Mouse (Mus musculus) forebrain, postnatal 0 days (tissue): ENCODE data around the gene Vps13a. TPM values are rescaled to one million over a fixed set of nuclear protein-coding genes. Genes with fewer than 3 reads are reported as not detected.
"Not testable (repeated sequence)": the region's sequence is repeated elsewhere in the genome, so short reads cannot be mapped to it uniquely, and the experiment has no call there.

Experiments used
- ATAC-seq: fragments of 200-750 bp; cut with Nextera tagmentation; 2 replicates; pipeline ENCODE4 v1.8.0; 2017; ENCODE audit warnings: mild to moderate bottlenecking, moderate library complexity
- DNase-seq: peaks from one replicate; pipeline ENCODE4 v3.0.0-alpha.2; 2015
- H3K27ac ChIP-seq: fragments of 300-500 bp; sonication (generic); 2 replicates; pipeline ENCODE4 v1.5.1; 2014; ENCODE audit warnings: low read depth, mild to moderate bottlenecking, antibody characterized with exemption, low read length, moderate library complexity, mixed read lengths
- H3K27me3 ChIP-seq: fragments of 300-500 bp; sonication (generic); 2 replicates; pipeline ENCODE4 v1.6.1; 2014; ENCODE audit warnings: mild to moderate bottlenecking, low read length, mixed read lengths; ENCODE audit not compliant: insufficient read depth
- H3K36me3 ChIP-seq: fragments of 300-500 bp; sonication (generic); 2 replicates; pipeline ENCODE4 v1.6.1; 2014; ENCODE audit warnings: mild to moderate bottlenecking, moderate library complexity; ENCODE audit not compliant: insufficient read depth
- H3K4me1 ChIP-seq: fragments of 300-500 bp; sonication (generic); 2 replicates; pipeline ENCODE4 v1.6.1; 2014; ENCODE audit warnings: antibody characterized with exemption; ENCODE audit not compliant: insufficient read depth
- H3K4me2 ChIP-seq: fragments of 300-500 bp; sonication (generic); 2 replicates; pipeline ENCODE4 v1.6.1; 2014; ENCODE audit warnings: low read depth, mild to moderate bottlenecking, moderate library complexity
- H3K4me3 ChIP-seq: fragments of 300-500 bp; sonication (generic); 2 replicates; pipeline ENCODE4 v1.5.1; 2014; ENCODE audit warnings: low read depth, low read length, mixed read lengths
- H3K9ac ChIP-seq: fragments of 300-500 bp; sonication (generic); 2 replicates; pipeline ENCODE4 v1.6.1; 2014; ENCODE audit warnings: mild to moderate bottlenecking
- H3K9me3 ChIP-seq: fragments of 300-500 bp; sonication (generic); 2 replicates; pipeline ENCODE4 v1.6.1; 2016; ENCODE audit warnings: low read length
- CTCF ChIP-seq: sonication (generic); IDR thresholded peaks from 2 replicates; pipeline ENCODE4 v1.5.1; 2016; ENCODE audit warnings: antibody characterized with exemption, control low read depth, low read depth
- WGBS: fragments of 180-500 bp; shearing (Covaris S2); extraction: QIAGEN DNeasy Blood & Tissue Kit; methylation state at CpG from one replicate; pipeline ENCODE4 v1.1.7; 2014; 5-methylcytosine and 5-hydroxymethylcytosine counted together
- polyA plus RNA-seq: library from polyadenylated mRNA; unstranded; fragments of >200 nt; fragmentation: Nextera tagmentation; extraction: Ambion mirVana; gene quantifications from 2 replicates; pipeline ENCODE4 v1.2.1, GENCODE M21; 2015
- total RNA-seq: library from RNA; depleted of rRNA; stranded (reverse); fragments of >200 nt; gene quantifications from 2 replicates; pipeline ENCODE4 v1.2.3, GENCODE M21; 2014

The Vps13a gene
- total and polyA plus RNA-seq, 2 experiments from 2014 or later: 5.4 to 23.5 TPM

DNA sequence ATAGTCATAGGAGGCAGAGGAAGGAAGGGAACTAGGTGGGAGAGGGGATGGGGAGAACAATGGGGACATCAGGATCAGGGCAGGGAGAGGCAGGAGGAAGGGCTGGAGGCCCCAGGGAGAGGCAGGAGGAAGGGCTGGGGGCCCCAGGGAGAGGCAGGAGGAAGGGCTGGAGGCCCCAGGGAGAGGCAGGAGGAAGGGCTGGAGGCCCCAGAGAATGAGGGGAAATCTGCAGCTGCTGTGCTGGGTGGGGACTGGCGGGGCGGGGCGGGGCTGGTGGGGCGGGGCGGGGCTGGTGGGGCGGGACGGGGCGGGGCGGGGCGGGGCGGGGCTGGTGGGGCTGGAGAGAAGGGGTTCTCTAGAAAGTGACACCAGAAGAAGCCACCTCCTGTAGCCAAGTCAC, 23.8 kb upstream of the Vps13a start:
- H3K27ac ChIP-seq: no peak overlapping the region
- TF ChIP-seq CTCF: no peak
- no peak for ATAC-seq
- WGBS: 40% methylated on average over 1 of the region's 11 CpGs
- DNase-seq: no peak
- no peaks in the 10 kb centered on the region for H3K36me3 ChIP-seq
- H3K4me1 ChIP-seq: no peaks in the 10 kb centered on the region
- H3K9me3 ChIP-seq: no peaks in the 10 kb centered on the region
- H3K4me3 ChIP-seq: no peak overlapping the region
- no peak overlapping the region for H3K9ac ChIP-seq
- H3K27me3 ChIP-seq: no peaks in the 10 kb centered on the region
- H3K4me2 ChIP-seq: no peak overlapping the region

GRCm38 (mm10) chr19:16802707-16803106, 22.0 kb upstream of the Vps13a start:
- H3K27ac ChIP-seq: no peak overlapping the region
- no peak overlapping the region for H3K9ac ChIP-seq
- no peaks in the 10 kb centered on the region for H3K36me3 ChIP-seq
- ATAC-seq (peak; percentile 3; the same call in 1 of the 2 replicates), DNase-seq (peak; percentile 79)
- H3K4me2 ChIP-seq: no peak overlapping the region
- no peaks in the 10 kb centered on the region for H3K9me3 ChIP-seq
- 4% methylated on average over 3 of the region's 3 CpGs for WGBS
- H3K4me3 ChIP-seq: no peak overlapping the region
- peak; percentile 81 for TF ChIP-seq CTCF
- no peaks in the 10 kb centered on the region for H3K4me1 ChIP-seq
- no peaks in the 10 kb centered on the region for H3K27me3 ChIP-seq

DNA sequence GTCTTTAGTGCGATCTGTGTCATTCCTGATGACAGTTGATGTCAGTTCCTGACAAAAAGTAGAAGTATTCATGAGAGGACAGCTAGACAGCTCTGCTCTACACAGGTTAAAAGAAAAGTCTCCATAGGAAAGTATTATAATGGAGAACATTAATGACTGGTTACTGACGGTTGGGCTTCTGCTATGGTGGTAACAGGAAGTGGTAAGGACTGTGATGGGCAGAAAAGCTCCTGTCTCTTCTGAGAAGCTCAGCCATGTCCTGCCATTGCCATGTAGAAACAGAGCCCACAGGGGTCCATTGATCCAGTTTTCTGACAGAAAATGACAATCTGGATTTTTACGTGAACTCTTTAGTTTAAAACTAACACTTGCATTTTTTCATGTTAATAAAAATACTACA, 21.4 kb upstream of the Vps13a start:
- Histone ChIP-seq H3K27ac (no peak overlapping the region), H3K27me3 (no peaks in the 10 kb centered on the region), H3K4me2 (no peak overlapping the region), H3K9me3 (no peaks in the 10 kb centered on the region), H3K4me3 (no peak overlapping the region), H3K4me1 (no peaks in the 10 kb centered on the region), H3K9ac (no peak overlapping the region), H3K36me3 (no peaks in the 10 kb centered on the region)
- TF ChIP-seq CTCF: no peak
- ATAC-seq (no peak), DNase-seq (no peak)
- 81% methylated on average over 3 of the region's 3 CpGs for WGBS

DNA sequence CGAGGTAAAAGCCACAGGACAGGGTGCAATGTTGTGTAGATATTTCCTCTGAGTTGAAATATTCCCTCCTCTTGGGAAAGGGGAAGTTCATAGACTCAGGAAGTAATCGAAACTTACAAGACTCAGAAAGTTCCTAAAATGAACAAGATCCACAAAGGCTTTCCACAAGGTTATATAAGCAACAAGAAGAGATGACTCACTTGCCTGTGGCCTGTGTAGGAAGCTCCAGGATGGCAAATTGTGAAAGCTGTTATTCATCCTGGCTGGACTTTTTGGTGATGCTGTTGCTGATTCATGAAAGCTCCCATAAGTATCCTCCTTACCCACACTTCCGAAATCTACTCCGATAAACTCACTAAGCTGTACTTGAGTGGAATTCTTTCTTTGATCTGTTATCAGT, 17.2 kb upstream of the Vps13a start:
- Histone ChIP-seq H3K4me1 (no peaks in the 10 kb centered on the region), H3K9me3 (no peaks in the 10 kb centered on the region), H3K4me2 (no peak overlapping the region), H3K36me3 (no peaks in the 10 kb centered on the region), H3K27me3 (no peaks in the 10 kb centered on the region), H3K9ac (no peak overlapping the region), H3K4me3 (no peak overlapping the region), H3K27ac (no peak overlapping the region)
- ATAC-seq: no peak
- WGBS: 78% methylated on average over 4 of the region's 4 CpGs
- no peak for TF ChIP-seq CTCF
- DNase-seq: no peak

DNA sequence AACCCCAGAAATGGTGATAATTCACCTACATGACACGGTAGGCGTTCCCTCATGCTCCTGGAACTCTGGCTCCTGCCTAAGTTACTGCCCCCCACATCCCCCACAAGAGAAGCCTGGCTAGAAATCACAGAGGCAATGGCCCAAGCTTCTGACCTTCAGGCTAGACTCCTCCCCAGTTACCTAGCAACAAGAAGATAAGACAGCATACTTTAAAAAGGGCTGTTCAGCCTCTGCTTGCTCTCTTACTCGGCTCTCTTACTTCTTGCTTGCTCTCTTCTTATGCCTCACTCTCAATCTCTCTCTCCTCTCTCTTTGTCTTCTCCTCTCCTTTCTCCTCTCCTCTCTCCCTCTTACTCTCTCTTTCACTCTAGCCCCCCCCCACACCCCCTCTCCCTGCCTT, 13.8 kb upstream of the Vps13a start:
- H3K4me2 ChIP-seq: not testable (repeated sequence)
- WGBS: 88% methylated on average over 3 of the region's 3 CpGs

DNA sequence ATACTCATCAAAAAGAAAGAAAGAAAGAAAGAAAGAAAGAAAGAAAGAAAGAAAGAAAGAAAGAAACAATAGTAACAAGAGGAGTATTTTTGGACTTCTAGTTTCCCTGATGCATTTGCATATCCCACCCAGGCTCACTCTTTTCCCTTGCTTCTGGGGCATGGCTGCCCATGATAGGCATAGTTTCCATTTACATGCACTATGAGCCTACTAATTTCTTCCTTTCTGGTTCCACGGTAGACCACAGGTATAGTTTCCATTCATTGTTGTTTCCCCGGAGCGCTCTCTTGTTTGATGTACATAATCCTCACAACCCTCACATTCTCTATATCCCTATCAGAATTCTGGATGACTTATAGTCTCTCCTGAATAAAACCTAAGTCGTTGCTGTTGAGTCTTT, 9.2 kb upstream of the Vps13a start:
- Histone ChIP-seq H3K27ac (no peak overlapping the region), H3K27me3 (no peaks in the 10 kb centered on the region), H3K9me3 (no peaks in the 10 kb centered on the region), H3K9ac (no peak overlapping the region), H3K4me3 (no peak overlapping the region), H3K4me1 (no peaks in the 10 kb centered on the region), H3K4me2 (no peak overlapping the region), H3K36me3 (no peaks in the 10 kb centered on the region)
- DNase-seq (no peak), ATAC-seq (no peak)
- no peak for TF ChIP-seq CTCF
- WGBS: 75% methylated on average over 4 of the region's 4 CpGs

More for the DNA sequence above, 13.8 kb upstream of the Vps13a start:
- H3K9me3 ChIP-seq, H3K36me3 ChIP-seq, H3K27me3 ChIP-seq, DNase-seq, H3K27ac ChIP-seq, H3K4me1 ChIP-seq, H3K4me3 ChIP-seq, H3K9ac ChIP-seq, ATAC-seq: not testable (repeated sequence)

DNA sequence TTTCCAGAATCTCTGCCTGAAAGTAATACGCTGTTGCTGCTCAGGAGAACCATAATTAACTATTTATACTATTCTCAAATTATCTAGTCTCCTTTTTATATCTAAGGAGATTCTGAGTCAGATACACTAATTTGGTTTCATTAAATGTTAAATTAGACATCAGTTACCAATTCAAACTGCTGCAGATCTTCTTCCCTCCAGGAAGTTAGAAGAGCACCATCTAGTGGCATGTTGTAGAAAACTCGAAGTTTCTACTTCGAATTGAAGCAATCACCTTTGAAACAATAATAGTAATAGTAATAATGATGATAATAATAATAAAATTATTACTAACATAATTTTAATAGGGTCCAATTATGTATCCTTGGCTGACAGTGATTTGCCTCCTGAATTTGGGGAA, 4.1 kb upstream of the Vps13a start:
- WGBS: 17% methylated on average over 3 of the region's 3 CpGs
- TF ChIP-seq CTCF: peak; percentile 63
- ATAC-seq (no peak), DNase-seq (peak; percentile 30)
- no peak overlapping the region for H3K4me2 ChIP-seq
- no peak overlapping the region for H3K27ac ChIP-seq
- H3K9me3 ChIP-seq: no peaks in the 10 kb centered on the region
- H3K4me3 ChIP-seq: no peak overlapping the region
- H3K4me1 ChIP-seq: no peaks in the 10 kb centered on the region; the same call in 1 of the 2 replicates
- no peaks in the 10 kb centered on the region for H3K36me3 ChIP-seq
- H3K9ac ChIP-seq: no peak overlapping the region
- 0 out of 2 replicates have a peak, but pooled peaks cover 3% of the 10 kb centered on the region for H3K27me3 ChIP-seq
